Mouse (Mus musculus) urinary bladder, postnatal 4 days (tissue): ENCODE results near the gene Aldh2.

Experiments used
- DNase-seq, 2 experiments: peaks; one replicate each; pipeline ENCODE4 v3.0.0; 2021 to 2022; ENCODE audit warnings: low spot score in 2 of 2

Gene Aldh2

GRCm38 (mm10) chr5:121595758-121596157 lies 2.1 kb upstream of the Aldh2 start:
- no peak for DNase-seq

GRCm38 (mm10) chr5:121594714-121595313 lies 1.2 kb upstream of the Aldh2 start:
- no peak for DNase-seq

DNA sequence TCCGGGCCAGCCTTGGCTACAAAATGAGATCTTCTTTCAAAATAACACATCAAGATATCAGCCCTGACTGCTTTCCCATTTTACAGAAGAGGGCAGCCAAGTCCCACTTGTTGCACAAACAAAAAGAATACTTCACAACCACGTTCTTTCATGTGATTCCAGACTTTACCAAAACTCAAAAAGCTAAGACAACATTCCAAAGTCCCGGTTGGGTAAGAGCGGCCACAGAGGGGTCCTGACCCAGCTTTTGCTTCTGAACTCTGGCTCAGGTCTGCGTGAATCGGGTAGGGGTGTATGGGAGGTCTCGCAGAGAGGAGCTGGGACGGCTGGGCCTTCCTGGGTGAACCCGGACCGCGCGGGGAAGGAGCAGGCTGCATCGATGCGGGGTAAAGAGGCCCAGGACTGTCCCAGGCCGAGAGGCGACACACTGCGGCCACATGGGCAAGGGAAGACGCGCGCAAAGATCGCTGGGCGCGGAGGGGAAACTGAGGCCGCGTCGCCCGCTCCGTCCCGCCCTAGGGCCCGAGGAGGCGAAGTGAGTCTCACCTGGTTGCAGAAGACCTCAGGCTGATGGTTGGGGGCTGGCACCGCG lies 712 bp downstream of the Aldh2 start:
- no peak for DNase-seq

DNA sequence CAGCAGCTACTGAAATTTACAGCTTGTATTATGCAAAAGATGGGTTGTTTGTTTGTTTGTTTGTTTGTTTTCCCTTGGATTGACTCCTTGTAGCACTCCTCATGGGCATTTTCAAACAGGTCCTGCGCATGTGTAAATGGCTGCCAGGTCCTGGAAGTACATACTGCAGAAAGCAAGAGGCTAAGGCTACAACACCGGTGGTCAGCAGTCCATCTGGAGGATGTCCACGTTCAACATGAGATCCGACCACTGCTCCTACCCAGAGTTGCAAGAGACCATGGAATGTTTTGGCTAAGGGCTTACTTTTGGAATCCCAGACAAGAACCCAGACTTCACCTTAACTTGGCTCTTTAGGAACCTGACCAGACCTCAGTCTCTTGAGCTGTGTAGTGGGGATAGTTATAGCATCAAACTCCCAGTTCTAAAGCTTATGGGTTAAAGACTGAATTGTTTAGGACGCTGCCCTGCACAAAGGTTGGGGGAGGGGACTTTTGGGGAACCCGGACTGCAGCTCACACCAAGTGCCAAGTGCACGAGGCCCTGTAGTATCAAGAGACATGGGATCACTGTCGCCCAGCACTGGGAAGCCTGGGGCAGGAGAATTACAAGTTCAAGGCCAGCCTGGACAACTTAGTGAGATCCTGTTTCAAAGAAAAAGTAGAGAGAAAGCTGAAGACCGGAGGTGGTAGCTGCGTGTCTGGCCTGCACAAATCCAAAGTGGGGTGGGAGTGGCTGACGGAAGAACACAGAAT lies 1.4 kb downstream of the Aldh2 start:
- no peak for DNase-seq

- DNase-seq, result peak in 1 of 2 experiments; percentile 57
These were observed 2.1 kb downstream of the Aldh2 start for GRCm38 (mm10) chr5:121591417-121592063.

DNA sequence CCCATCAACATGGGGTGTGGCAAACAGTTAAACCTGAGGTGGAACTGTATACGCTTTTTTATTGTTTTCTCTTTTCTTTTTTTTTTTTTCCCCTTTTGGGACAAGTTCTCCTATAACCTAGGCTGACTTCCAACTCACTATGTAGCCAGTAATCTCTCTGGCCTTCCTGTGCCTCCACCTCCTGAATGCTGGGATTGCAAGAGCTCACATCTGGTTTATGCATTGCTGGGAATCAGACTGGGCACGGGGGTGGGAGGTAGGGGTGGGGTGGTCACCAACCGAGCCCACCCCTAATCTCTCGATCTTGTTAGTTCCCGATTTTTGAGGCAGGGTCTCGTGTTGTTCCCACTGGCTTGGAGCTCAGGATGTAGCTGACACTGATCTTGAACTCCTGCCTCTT lies 3.7 kb downstream of the Aldh2 start:
- DNase-seq, result no peak

- DNase-seq, result peak in 1 of 2 experiments; percentile 54
These were observed 7.1 kb downstream of the Aldh2 start for GRCm38 (mm10) chr5:121586400-121587039.

DNA sequence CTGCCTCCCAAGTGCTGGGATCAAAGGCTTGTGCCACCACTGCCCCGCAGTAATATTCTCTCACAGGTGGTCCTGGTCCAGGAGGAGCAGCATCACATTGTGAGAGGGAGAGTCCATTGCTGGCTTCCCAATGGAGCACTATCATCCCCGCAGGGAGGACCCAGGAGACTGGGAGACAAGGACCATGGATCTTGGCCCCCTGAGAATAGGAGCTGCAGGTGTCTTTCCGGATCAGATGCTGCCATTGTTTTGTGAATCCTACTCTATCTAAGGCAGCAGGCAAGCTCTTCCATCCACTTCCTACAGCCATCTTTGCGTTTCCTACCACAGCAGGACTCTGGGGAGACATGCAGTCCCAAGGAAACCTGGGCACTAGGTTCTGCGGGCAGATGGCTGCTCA lies 7.9 kb downstream of the Aldh2 start:
- no peak for DNase-seq

DNA sequence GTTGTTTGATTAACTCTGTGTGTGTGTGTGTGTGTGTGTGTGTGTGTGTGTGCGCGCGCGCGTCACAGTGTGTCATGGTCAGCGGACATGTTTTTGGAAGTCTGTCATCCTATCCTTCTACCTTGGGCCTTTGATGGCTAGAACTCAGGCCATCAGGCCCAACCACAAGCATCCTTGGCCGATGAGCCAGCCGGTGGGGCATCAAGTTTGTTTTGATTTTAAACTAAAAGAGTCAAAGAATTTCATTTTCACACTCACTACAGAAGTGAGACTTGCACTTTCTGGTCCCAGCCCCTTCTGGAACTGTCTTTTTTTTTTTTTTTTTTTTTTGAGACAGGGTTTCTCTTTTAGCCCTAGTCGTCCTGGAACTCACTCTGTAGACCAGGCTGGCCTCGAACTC lies 8.6 kb downstream of the Aldh2 start:
- no peak for DNase-seq

- peak; percentile 89 to 92 for DNase-seq
These were observed 9.7 kb downstream of the Aldh2 start for GRCm38 (mm10) chr5:121583765-121584501.

DNA sequence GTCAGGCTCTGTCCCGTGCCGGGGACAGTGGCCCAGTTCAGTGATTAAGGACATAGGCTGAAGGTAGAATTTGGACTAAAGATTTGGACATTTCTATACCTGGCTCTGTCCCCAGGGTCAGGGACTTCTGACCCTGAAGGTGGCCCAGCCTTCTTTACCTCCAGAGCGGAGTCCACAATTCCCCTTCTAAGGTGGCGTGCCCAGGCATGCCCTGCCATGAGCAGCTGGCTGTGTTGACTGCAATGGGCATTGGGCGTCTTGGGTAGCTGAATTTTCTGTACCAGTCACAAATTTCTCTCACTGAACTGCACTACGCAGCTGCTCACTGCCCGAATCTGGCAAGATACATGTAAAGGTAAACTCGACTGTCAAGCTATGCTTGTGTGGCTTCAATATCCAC lies 11.7 kb downstream of the Aldh2 start:
- no peak for DNase-seq

DNA sequence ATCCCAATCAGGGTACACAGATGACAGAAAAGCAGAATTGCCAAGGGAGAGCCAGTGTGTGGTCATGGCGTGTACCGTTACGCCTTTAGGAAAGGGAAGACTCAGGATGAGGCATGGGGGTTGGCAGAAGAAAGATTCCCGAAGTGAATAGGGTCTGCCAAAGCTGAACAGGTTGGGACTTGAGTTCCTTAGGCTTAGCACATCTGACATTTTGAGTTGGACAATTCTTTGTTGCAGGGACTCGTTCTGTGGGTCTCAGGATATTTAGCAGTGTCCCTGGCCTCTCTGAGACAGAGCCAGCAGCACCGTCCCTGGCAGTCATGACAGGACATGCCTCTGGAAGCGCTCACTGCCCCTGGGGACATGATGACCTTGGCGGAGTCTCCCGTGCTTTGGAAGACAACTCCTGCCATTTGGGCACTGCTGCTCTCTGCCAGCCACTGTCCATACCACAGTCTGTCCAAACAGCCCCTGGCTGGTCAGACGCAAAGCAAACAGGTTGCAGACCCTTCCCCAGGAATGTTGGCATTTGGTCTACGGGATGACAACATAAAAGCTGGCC lies 16.6 kb downstream of the Aldh2 start:
- no peak for DNase-seq

DNA sequence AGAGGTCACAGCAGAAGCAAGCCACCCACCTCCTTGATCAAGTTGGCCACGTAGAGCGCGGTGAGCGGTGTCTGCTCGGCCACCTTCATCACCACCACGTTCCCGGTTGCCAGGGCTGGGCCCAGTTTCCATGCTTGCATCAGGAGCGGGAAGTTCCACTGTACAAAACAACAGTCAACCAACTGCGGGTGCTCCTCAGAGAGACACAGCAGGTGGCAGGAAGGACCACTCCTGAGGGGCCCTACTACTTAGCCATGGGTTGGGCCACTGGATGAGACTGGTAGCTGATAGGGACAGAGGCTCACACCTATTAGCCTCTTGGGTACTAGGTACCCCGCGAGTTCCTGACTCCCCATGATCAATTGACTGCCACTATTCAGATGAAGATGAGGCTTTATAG lies 17.8 kb downstream of the Aldh2 start:
- no peak for DNase-seq

DNA sequence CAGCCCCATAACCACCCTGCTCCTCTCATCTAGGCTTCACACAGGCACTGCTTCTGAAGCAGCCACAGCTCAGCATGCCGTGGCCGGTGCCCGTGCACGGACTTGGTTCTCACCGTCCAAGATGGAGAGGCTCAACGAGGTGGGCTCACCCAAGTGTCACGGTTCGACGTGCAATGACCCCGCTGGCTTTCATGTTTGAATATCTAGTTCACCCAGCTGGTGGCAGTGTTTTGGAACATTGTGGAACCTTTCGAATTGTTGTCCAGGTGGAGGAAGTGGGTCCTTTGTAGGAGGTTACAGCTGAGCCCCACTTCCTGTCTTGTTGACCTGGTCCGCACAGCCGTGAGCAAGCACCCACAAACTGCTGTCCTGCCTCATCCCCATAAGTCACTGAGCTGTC lies 19.5 kb downstream of the Aldh2 start:
- DNase-seq, result no peak

DNA sequence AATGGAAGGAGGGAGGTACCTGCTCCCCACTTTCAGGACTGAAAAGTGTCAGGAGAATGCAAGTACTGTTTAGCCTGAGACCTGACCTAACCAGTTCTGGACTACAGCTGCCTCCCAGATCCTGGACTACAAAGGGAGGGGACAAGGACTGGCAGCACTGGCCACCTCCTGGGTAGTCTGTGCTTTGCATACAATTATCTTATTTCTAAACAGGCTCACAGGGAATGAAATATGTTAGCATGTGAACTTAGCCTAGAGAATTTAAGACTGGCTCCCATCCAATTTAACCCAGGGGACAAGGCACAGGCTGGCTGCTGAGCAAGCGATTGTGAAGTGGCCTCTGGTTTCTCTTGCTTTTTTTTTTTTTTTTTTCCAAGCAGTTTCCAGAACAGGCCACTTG lies 22.8 kb downstream of the Aldh2 start:
- no peak for DNase-seq

GRCm38 (mm10) chr5:121569881-121570420 lies 23.7 kb downstream of the Aldh2 start:
- DNase-seq, result no peak

DNA sequence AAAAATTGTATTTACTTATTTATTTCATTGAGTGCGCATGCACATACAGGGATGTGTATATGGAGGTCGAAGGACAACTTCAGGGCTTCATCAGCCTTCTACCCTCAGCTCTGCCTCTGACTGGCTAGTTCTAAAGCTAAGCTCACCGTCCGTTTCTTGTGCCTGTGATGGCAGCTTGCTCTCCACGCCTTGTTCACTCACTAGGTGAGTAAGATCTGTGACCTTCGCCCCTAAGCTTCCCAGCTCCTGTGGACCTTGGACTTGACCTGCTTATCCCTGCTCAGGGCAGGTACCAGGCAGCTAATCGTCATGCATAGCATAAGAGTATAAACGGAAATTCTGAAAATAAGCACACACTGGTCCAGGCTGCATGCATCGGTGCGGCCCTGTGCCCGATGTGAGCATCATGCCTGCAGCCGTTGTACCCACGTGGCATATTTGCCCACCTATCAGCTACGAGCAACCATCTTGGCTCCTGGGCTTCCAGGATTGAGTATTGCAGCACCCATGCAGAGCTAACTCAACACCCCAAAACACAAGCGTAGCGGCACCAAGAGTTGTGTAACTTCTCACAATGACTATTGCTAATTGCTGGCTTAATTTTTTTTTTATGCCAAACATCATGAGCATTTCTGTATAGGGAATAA lies 27.5 kb downstream of the Aldh2 start:
- no peak for DNase-seq

- DNase-seq, result peak; percentile 81 to 92
These were observed 29.1 kb downstream of the Aldh2 start for GRCm38 (mm10) chr5:121564468-121564895.

DNA sequence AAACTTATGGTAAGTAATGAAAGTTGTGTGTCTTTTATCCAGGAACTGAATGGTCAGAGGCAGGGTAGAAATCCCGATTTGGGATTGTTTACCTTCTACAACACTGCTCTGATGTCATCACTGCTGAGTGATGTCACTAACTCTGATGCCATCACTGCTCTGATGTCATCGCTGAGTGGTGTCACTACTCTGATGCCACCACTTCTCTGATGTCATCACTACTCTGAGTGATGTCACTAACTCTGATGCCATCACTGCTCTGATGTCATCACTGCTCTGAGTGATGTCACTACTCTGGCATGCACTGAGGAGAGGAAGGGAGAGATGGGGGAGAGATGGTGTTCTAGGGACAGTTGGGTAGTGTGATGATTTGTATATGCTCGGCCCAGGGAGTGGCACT lies 31.2 kb downstream of the Aldh2 start:
- DNase-seq, result no peak

DNA sequence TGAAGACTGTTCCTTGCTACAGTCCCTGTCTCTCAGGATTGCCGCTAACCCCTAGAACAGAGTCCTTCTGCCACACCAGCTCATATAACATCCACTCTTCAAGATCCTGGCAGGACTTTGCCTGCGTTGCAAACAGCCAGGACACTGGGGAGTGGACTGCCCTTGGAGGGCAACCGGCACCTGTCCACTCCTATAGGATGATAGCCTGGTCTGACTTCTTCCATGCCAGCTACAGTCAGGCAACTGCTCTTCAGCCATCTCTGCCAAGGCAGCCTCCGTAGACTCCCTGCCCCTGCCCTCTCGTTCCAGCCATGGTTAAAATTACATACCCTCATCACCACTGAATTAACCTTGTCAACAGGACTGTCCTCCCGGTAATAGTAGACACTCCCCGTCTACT lies 44.4 kb downstream of the Aldh2 start:
- no peak for DNase-seq
